Mouse (Mus musculus) megakaryocyte, embryonic 14.5 days (primary cell): Measurements from ENCODE around the gene Amn1. TPM values are rescaled to one million over a fixed set of nuclear protein-coding genes. Genes with fewer than 3 reads are reported as not detected.

Experiments
- H3K27me3 ChIP-seq: replicated peaks from 2 replicates; pipeline ENCODE3; 2012; ENCODE audit warnings: inconsistent platforms
- H3K36me3 ChIP-seq: replicated peaks from 2 replicates; pipeline ENCODE3; 2012; ENCODE audit warnings: low read length, inconsistent platforms, mixed read lengths
- H3K4me1 ChIP-seq: 2 replicates; pipeline ENCODE4 v1.6.1; 2012; ENCODE audit warnings: inconsistent platforms
- H3K4me3 ChIP-seq: replicated peaks from 2 replicates; pipeline ENCODE3; 2012; ENCODE audit warnings: moderate library complexity, mild to moderate bottlenecking, inconsistent platforms
- H3K9me3 ChIP-seq: 2 replicates; pipeline ENCODE4 v1.6.1; 2012; ENCODE audit warnings: inconsistent platforms
- FLI1 ChIP-seq: IDR thresholded peaks from 2 replicates; pipeline ENCODE4 v1.6.1; 2012; ENCODE audit warnings: low read length, inconsistent platforms, mixed read lengths
- GATA1 ChIP-seq: IDR thresholded peaks from 3 replicates; pipeline ENCODE4 v1.6.1; 2012; ENCODE audit warnings: mixed read lengths, low read length, inconsistent platforms, borderline replicate concordance
- polyA plus RNA-seq: library from polyadenylated mRNA; stranded (reverse); fragments of >175 nt; gene quantifications from 2 replicates; pipeline ENCODE4 v1.2.3, GENCODE M21; 2012; ENCODE audit warnings: low replicate concordance; ENCODE audit not compliant: insufficient read depth

Gene Amn1
- polyA plus RNA-seq, 1 experiment = 1.6 TPM

GRCm38 (mm10) chr6:149118935-149119334 is 69.6 kb downstream of the Amn1 start:
- H3K9me3 ChIP-seq = no peaks in the 10 kb centered on the region
- H3K4me1 ChIP-seq = peaks cover 6% of the 10 kb centered on the region; the same call in 1 of the 2 replicates
- TF ChIP-seq FLI1 (no peak), GATA1 (no peak)
- H3K27me3 ChIP-seq = no peaks in the 10 kb centered on the region
- H3K36me3 ChIP-seq = no peaks in the 10 kb centered on the region
- H3K4me3 ChIP-seq = no peak overlapping the region

- TF ChIP-seq GATA1 (no peak), FLI1 (no peak)
- Histone ChIP-seq H3K9me3 (no peaks in the 10 kb centered on the region), H3K36me3 (no peaks in the 10 kb centered on the region), H3K4me1 (peaks cover 6% of the 10 kb centered on the region; the same call in 1 of the 2 replicates), H3K27me3 (no peaks in the 10 kb centered on the region), H3K4me3 (no peak overlapping the region)
Observed at GRCm38 (mm10) chr6:149116992-149117391, 71.5 kb downstream of the Amn1 start.

GRCm38 (mm10) chr6:149108909-149109308 is 79.6 kb downstream of the Amn1 start:
- Histone ChIP-seq H3K4me3 (no peak overlapping the region), H3K27me3 (peaks cover 3% of the 10 kb centered on the region), H3K36me3 (no peaks in the 10 kb centered on the region), H3K4me1 (peaks cover 4% of the 10 kb centered on the region; the same call in 1 of the 2 replicates), H3K9me3 (0 out of 2 replicates have a peak, but pooled peaks cover 4% of the 10 kb centered on the region)
- no peak for TF ChIP-seq GATA1
- no peak for TF ChIP-seq FLI1

GRCm38 (mm10) chr6:149107615-149108014 is 80.9 kb downstream of the Amn1 start:
- Histone ChIP-seq H3K4me3 (no peak overlapping the region), H3K27me3 (peaks cover 6% of the 10 kb centered on the region), H3K9me3 (0 out of 2 replicates have a peak, but pooled peaks cover 4% of the 10 kb centered on the region), H3K36me3 (no peaks in the 10 kb centered on the region), H3K4me1 (peaks cover 4% of the 10 kb centered on the region; the same call in 1 of the 2 replicates)
- TF ChIP-seq GATA1 = no peak
- TF ChIP-seq FLI1 = no peak

Other genes with a start within 250 kb of the Amn1 start
- gene Sinhcaf, start 242.2 kb downstream of the Amn1 start, polyA plus RNA-seq = 5.2 and 13.1 TPM in 2 replicates
- gene Dennd5b, start 87.0 kb downstream of the Amn1 start, polyA plus RNA-seq = 0.07 TPM in 1 of 2 replicates, not detected in the other
- not detected in 2 replicates for gene Gm10203, start 58.5 kb downstream of the Amn1 start, polyA plus RNA-seq
- 0.64 TPM in 1 of 2 replicates, not detected in the other for gene Etfbkmt, start 48.9 kb downstream of the Amn1 start, polyA plus RNA-seq
- gene Resf1, start 120.7 kb upstream of the Amn1 start, polyA plus RNA-seq = 0.39 and 3.8 TPM in 2 replicates
- gene Bicd1, start 220.2 kb upstream of the Amn1 start, polyA plus RNA-seq = 0.28 and 0.79 TPM in 2 replicates